Mouse (Mus musculus) small intestine, adult 2 months (tissue): Measurements from ENCODE around the gene Mlec.

Experiments
- CTCF ChIP-seq: fragments of 200-500 bp; IDR thresholded peaks from 2 replicates; pipeline ENCODE4 v1.5.1; 2012; ENCODE audit warnings: low read depth, mild to moderate bottlenecking, control low read depth, inconsistent platforms, low read length, moderate library complexity, mixed read lengths; ENCODE audit not compliant: insufficient replicate concordance, insufficient read length; ENCODE audit errors: extremely low read depth
- POLR2A ChIP-seq: fragments of 200-500 bp; IDR thresholded peaks from 2 replicates; pipeline ENCODE4 v1.6.1; 2012; ENCODE audit warnings: low read depth, mild to moderate bottlenecking, control low read depth, inconsistent platforms, low read length, moderate library complexity

GRCm38 (mm10) chr5:115186371-115187073, 28.5 kb upstream of the Mlec start:
- TF ChIP-seq CTCF, result no peak
- no peak for TF ChIP-seq POLR2A
